Mouse (Mus musculus) MEL (cell line): ENCODE measurements at regions not wholly inside any gene's neighbourhood (a gene's known extent, or its start where the extent isn't known, plus 50 kb on each side); places are given as distances from the start of the nearest gene placed in this dataset.

Experiments used
- CTCF ChIP-seq, 3 experiments: IDR thresholded peaks in 2 of 3; conservative IDR thresholded peaks in 1 of 3; 2 replicates each; pipeline ENCODE4 v1.5.1; 2011 to 2012; ENCODE audit warnings: low read length in 3 of 3, low read depth in 2 of 3, mild to moderate bottlenecking in 2 of 3, improper control_type of control experiment in 1 of 3, inconsistent platforms in 1 of 3, mixed read lengths in 1 of 3, moderate library complexity in 1 of 3; ENCODE audit not compliant: control insufficient read depth in 1 of 3, insufficient read depth in 1 of 3, poor library complexity in 1 of 3, severe bottlenecking in 1 of 3
- E2F4 ChIP-seq: IDR thresholded peaks from 2 replicates; pipeline ENCODE4 v1.6.1; 2011; ENCODE audit warnings: low read depth, low read length, improper control_type of control experiment, borderline replicate concordance
- ELF1 ChIP-seq: IDR thresholded peaks from 2 replicates; pipeline ENCODE4 v1.6.1; 2014; ENCODE audit warnings: low read depth, mild to moderate bottlenecking, inconsistent platforms, low read length, improper control_type of control experiment, moderate library complexity
- EP300 ChIP-seq, 2 experiments: IDR thresholded peaks; 2 replicates each; pipeline ENCODE4 v1.6.1; 2011; ENCODE audit warnings: improper control_type of control experiment in 2 of 2, low read length in 2 of 2, low read depth in 1 of 2, mild to moderate bottlenecking in 1 of 2
- ETS1 ChIP-seq: IDR thresholded peaks from 2 replicates; pipeline ENCODE4 v1.6.1; 2012; ENCODE audit warnings: low read depth, mild to moderate bottlenecking, inconsistent platforms, low read length, improper control_type of control experiment, moderate library complexity
- GATA1 ChIP-seq: IDR thresholded peaks from 2 replicates; pipeline ENCODE4 v1.6.1; 2011; ENCODE audit warnings: low read depth, low read length, improper control_type of control experiment
- MAZ ChIP-seq: IDR thresholded peaks from 2 replicates; pipeline ENCODE4 v1.6.1; 2012; ENCODE audit warnings: low read depth, mild to moderate bottlenecking, inconsistent platforms, low read length, improper control_type of control experiment
- NRF1 ChIP-seq: IDR thresholded peaks from 2 replicates; pipeline ENCODE4 v1.6.1; 2014; ENCODE audit warnings: low read depth, mild to moderate bottlenecking, inconsistent platforms, low read length, improper control_type of control experiment, moderate library complexity; ENCODE audit not compliant: poor library complexity, insufficient read depth, severe bottlenecking
- POLR2A ChIP-seq, 2 experiments: IDR thresholded peaks; 2 replicates each; pipeline ENCODE4 v1.6.1; 2011 to 2012; ENCODE audit warnings: low read length in 2 of 2, mild to moderate bottlenecking in 2 of 2, control low read depth in 1 of 2, improper control_type of control experiment in 1 of 2, low read depth in 1 of 2, moderate library complexity in 1 of 2; ENCODE audit not compliant: control insufficient read depth in 1 of 2, insufficient read depth in 1 of 2, poor library complexity in 1 of 2
- RAD21 ChIP-seq: IDR thresholded peaks from 2 replicates; pipeline ENCODE4 v1.6.1; 2011; ENCODE audit warnings: mild to moderate bottlenecking, low read depth, low read length, improper control_type of control experiment

DNA sequence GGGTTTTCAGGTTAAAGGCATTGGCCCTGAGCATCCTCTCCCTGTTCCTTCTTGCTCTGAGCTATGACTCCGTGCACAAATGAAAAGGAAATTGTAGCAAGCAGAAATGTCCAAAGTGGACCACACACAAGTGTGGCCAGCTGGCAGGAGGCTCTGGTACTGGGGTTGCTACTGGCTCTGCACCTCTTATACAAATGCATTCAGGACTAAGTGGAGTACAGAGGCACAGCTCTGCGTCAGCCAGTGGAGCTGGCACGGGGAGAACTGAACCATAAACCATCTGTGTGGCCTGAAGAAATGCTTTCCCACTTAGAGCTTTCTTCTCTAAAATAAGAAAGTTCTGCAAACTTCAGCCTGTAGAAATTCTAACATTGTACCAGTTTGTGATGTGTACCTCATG lies 65.3 kb upstream of the Fam49a start:
- TF ChIP-seq EP300 (IDR thresholded peaks at IDR 0.05; ENCODE audit: low read depth in 1 of 2, low read length in 2 of 2) (no peak), CTCF (IDR thresholded peaks at IDR 0.05 in 2 of 3, conservative IDR thresholded peaks at IDR 0.05 in 1 of 3; ENCODE audit: control insufficient read depth in 1 of 3, insufficient read depth in 1 of 3, low read depth in 2 of 3, low read length in 3 of 3, poor library complexity in 1 of 3, severe bottlenecking in 1 of 3) (no peak), NRF1 (no peak), ELF1 (no peak), MAZ (no peak), E2F4 (no peak), POLR2A (IDR thresholded peaks at IDR 0.05; ENCODE audit: control insufficient read depth in 1 of 2, insufficient read depth in 1 of 2, low read depth in 1 of 2, low read length in 2 of 2, poor library complexity in 1 of 2) (no peak), GATA1 (no peak), RAD21 (no peak), ETS1 (no peak)
